Mouse (Mus musculus) heart, adult 2 months (tissue): ENCODE results near the gene Dscaml1. TPM values are rescaled to one million over a fixed set of nuclear protein-coding genes. Genes with fewer than 3 reads are reported as not detected.

ENCODE experiments used
- DNase-seq, 2 experiments: peaks; one replicate each; pipeline ENCODE4 v3.0.0; 2021
- H3K27ac ChIP-seq: fragments of 200-600 bp; 2 replicates; pipeline ENCODE4 v1.8.1; 2022
- H3K27me3 ChIP-seq: fragments of 200-500 bp; 2 replicates; pipeline ENCODE4 v1.6.1; 2012; ENCODE audit warnings: mild to moderate bottlenecking, low read length, inconsistent platforms, mixed read lengths; ENCODE audit not compliant: control insufficient read depth, insufficient read depth
- H3K36me3 ChIP-seq: fragments of 200-500 bp; 2 replicates; pipeline ENCODE4 v1.6.1; 2012; ENCODE audit warnings: low read length, inconsistent platforms; ENCODE audit not compliant: control insufficient read depth, insufficient read depth
- H3K4me1 ChIP-seq: fragments of 200-500 bp; 2 replicates; pipeline ENCODE4 v1.6.1; 2011; ENCODE audit warnings: low read length; ENCODE audit not compliant: control insufficient read depth, insufficient read depth
- H3K4me3 ChIP-seq: fragments of 200-600 bp; 2 replicates; pipeline ENCODE4 v1.8.1; 2022
- H3K79me2 ChIP-seq: fragments of 200-500 bp; replicated peaks from 2 replicates; pipeline ENCODE4 v1.6.1; 2012; ENCODE audit warnings: mild to moderate bottlenecking, inconsistent platforms, low read length, moderate library complexity, mixed read lengths; ENCODE audit not compliant: control insufficient read depth, insufficient read depth
- H3K9ac ChIP-seq: fragments of 200-500 bp; 2 replicates; pipeline ENCODE4 v1.6.1; 2012; ENCODE audit warnings: low read depth, mild to moderate bottlenecking, control low read depth, inconsistent platforms, low read length, mixed read lengths
- CTCF ChIP-seq: fragments of 200-600 bp; IDR thresholded peaks from 2 replicates; pipeline ENCODE4 v1.8.1; 2022; ENCODE audit warnings: antibody characterized with exemption, mild to moderate bottlenecking, moderate library complexity
- EP300 ChIP-seq: fragments of 200-500 bp; IDR thresholded peaks from 2 replicates; pipeline ENCODE4 v1.6.1; 2011; ENCODE audit warnings: low read depth, low read length, control low read depth; ENCODE audit not compliant: insufficient read depth
- POLR2A ChIP-seq: fragments of 200-500 bp; IDR thresholded peaks from 2 replicates; pipeline ENCODE4 v1.6.1; 2011; ENCODE audit warnings: mild to moderate bottlenecking, low read depth, low read length, control low read depth; ENCODE audit not compliant: insufficient read depth
- WGBS: fragments of 180-500 bp; shearing (Covaris S2); methylation state at CpG from one replicate; pipeline ENCODE4 v1.1.7; 2018; 5-methylcytosine and 5-hydroxymethylcytosine counted together
- intact Hi-C: fragments of 180-260 bp; cut with DNase I; formaldehyde crosslinking; loops from one replicate; pipeline ENCODE4 v1.15.1; 2025
- polyA plus RNA-seq: library from polyadenylated mRNA; depleted of rRNA; stranded (reverse); fragments of >200 nt; gene quantifications from 2 replicates; pipeline ENCODE4 v1.2.3, GENCODE M21; 2012
- total RNA-seq, 2 experiments: library from RNA; stranded (reverse); gene quantifications; 2 replicates each; pipeline ENCODE4 v1.2.3; 2021

The Dscaml1 gene
- total and polyA plus RNA-seq, 3 experiments: 0.14 TPM; not detected in 2

GRCm38 (mm10) chr9:45449658-45450057, 23.2 kb downstream of the Dscaml1 start:
- 67% methylated on average over 4 of the region's 4 CpGs for WGBS
- H3K4me3 ChIP-seq: no peak overlapping the region
- peaks cover 1% of the 10 kb centered on the region; the same call in 1 of the 2 replicates for H3K27me3 ChIP-seq
- no peak overlapping the region for H3K9ac ChIP-seq
- no peaks in the 10 kb centered on the region for H3K79me2 ChIP-seq
- TF ChIP-seq EP300 (no peak), POLR2A (no peak), CTCF (no peak)
- no peak for DNase-seq
- intact Hi-C loops: no loop called here
- no peaks in the 10 kb centered on the region for H3K4me1 ChIP-seq
- H3K27ac ChIP-seq: no peak overlapping the region
- no peaks in the 10 kb centered on the region for H3K36me3 ChIP-seq

- no peaks in the 10 kb centered on the region for H3K79me2 ChIP-seq
- no peak for DNase-seq
- no peak overlapping the region for H3K27ac ChIP-seq
- H3K9ac ChIP-seq: no peak overlapping the region
- H3K27me3 ChIP-seq: peaks cover 1% of the 10 kb centered on the region; the same call in 1 of the 2 replicates
- WGBS: 79% methylated on average over 4 of the region's 4 CpGs
- TF ChIP-seq CTCF (no peak), EP300 (no peak), POLR2A (no peak)
- intact Hi-C loops: no loop called here
- H3K4me3 ChIP-seq: no peak overlapping the region
- H3K4me1 ChIP-seq: no peaks in the 10 kb centered on the region
- H3K36me3 ChIP-seq: no peaks in the 10 kb centered on the region
These were observed 24.9 kb downstream of the Dscaml1 start for GRCm38 (mm10) chr9:45451346-45451745.

GRCm38 (mm10) chr9:45454032-45454431, 27.6 kb downstream of the Dscaml1 start:
- H3K79me2 ChIP-seq: no peaks in the 10 kb centered on the region
- H3K27ac ChIP-seq: no peak overlapping the region
- H3K4me3 ChIP-seq: no peak overlapping the region
- no peaks in the 10 kb centered on the region for H3K36me3 ChIP-seq
- H3K27me3 ChIP-seq: no peaks in the 10 kb centered on the region
- TF ChIP-seq CTCF: no peak
- TF ChIP-seq POLR2A: no peak
- no peak for TF ChIP-seq EP300
- intact Hi-C loops: no loop called here
- 78% methylated on average over 10 of the region's 10 CpGs for WGBS
- no peak overlapping the region for H3K9ac ChIP-seq
- no peak for DNase-seq
- H3K4me1 ChIP-seq: no peaks in the 10 kb centered on the region

GRCm38 (mm10) chr9:45454889-45455610, 28.6 kb downstream of the Dscaml1 start:
- Histone ChIP-seq H3K4me1 (no peaks in the 10 kb centered on the region), H3K79me2 (no peaks in the 10 kb centered on the region), H3K4me3 (no peak overlapping the region), H3K27ac (no peak overlapping the region), H3K27me3 (no peaks in the 10 kb centered on the region), H3K36me3 (no peaks in the 10 kb centered on the region), H3K9ac (no peak overlapping the region)
- DNase-seq: no peak
- intact Hi-C loops: no loop called here
- WGBS: 57% methylated on average over 8 of the region's 8 CpGs
- no peak for TF ChIP-seq CTCF
- TF ChIP-seq POLR2A: no peak
- no peak for TF ChIP-seq EP300

GRCm38 (mm10) chr9:45457200-45457599, 30.8 kb downstream of the Dscaml1 start:
- H3K4me1 ChIP-seq: no peaks in the 10 kb centered on the region
- H3K36me3 ChIP-seq: no peaks in the 10 kb centered on the region
- H3K27me3 ChIP-seq: no peaks in the 10 kb centered on the region
- no peak for DNase-seq
- no peak for TF ChIP-seq CTCF
- TF ChIP-seq POLR2A: no peak
- no peak for TF ChIP-seq EP300
- no peak overlapping the region for H3K27ac ChIP-seq
- 40% methylated on average over 7 of the region's 7 CpGs for WGBS
- H3K79me2 ChIP-seq: no peaks in the 10 kb centered on the region
- intact Hi-C loops: no loop called here
- no peak overlapping the region for H3K9ac ChIP-seq
- H3K4me3 ChIP-seq: no peak overlapping the region

GRCm38 (mm10) chr9:45458363-45458762, 31.9 kb downstream of the Dscaml1 start:
- no peak for TF ChIP-seq POLR2A
- no peak for TF ChIP-seq EP300
- WGBS: 67% methylated on average over 14 of the region's 14 CpGs
- no peaks in the 10 kb centered on the region for H3K79me2 ChIP-seq
- no peaks in the 10 kb centered on the region for H3K27me3 ChIP-seq
- H3K4me3 ChIP-seq: no peak overlapping the region
- H3K36me3 ChIP-seq: no peaks in the 10 kb centered on the region
- no peak for DNase-seq
- no peak overlapping the region for H3K27ac ChIP-seq
- no peak overlapping the region for H3K9ac ChIP-seq
- no peaks in the 10 kb centered on the region for H3K4me1 ChIP-seq
- intact Hi-C loops: no loop called here
